Mouse (Mus musculus): ENCODE data around the gene Mfsd2a. TPM values are rescaled to one million over a fixed set of nuclear protein-coding genes. Genes with fewer than 3 reads are reported as not detected.

Gene Mfsd2a
- total RNA-seq, 2 experiments from 2014 or later: 0.59 to 0.90 TPM

- DNase-seq (ENCODE audit: low spot score in 2 of 2): no peak
These were observed 23.5 kb downstream of the Mfsd2a start for GRCm38 (mm10) chr4:122937489-122937888.

GRCm38 (mm10) chr4:122935466-122936099 is 25.4 kb downstream of the Mfsd2a start:
- DNase-seq (ENCODE audit: low spot score in 2 of 2): no peak

GRCm38 (mm10) chr4:122933857-122934256 is 27.1 kb downstream of the Mfsd2a start:
- no peak for DNase-seq (ENCODE audit: low spot score in 2 of 2)

GRCm38 (mm10) chr4:122933051-122933591 is 27.9 kb downstream of the Mfsd2a start:
- no peak for DNase-seq (ENCODE audit: low spot score in 2 of 2)

GRCm38 (mm10) chr4:122932239-122932978 is 28.6 kb downstream of the Mfsd2a start:
- DNase-seq (ENCODE audit: low spot score in 2 of 2): no peak

GRCm38 (mm10) chr4:122930939-122931590 is 29.9 kb downstream of the Mfsd2a start:
- no peak for DNase-seq (ENCODE audit: low spot score in 2 of 2)

- no peak for DNase-seq (ENCODE audit: low spot score in 2 of 2)
These were observed 37.3 kb downstream of the Mfsd2a start for GRCm38 (mm10) chr4:122923392-122924344.

GRCm38 (mm10) chr4:122922841-122923240 is 38.1 kb downstream of the Mfsd2a start:
- no peak for DNase-seq (ENCODE audit: low spot score in 2 of 2)

- no peak for DNase-seq (ENCODE audit: low spot score in 2 of 2)
These were observed 45.0 kb downstream of the Mfsd2a start for GRCm38 (mm10) chr4:122915985-122916384.

- no peak for DNase-seq (ENCODE audit: low spot score in 2 of 2)
These were observed 46.8 kb downstream of the Mfsd2a start for GRCm38 (mm10) chr4:122914186-122914585.

GRCm38 (mm10) chr4:122912613-122913012 is 48.4 kb downstream of the Mfsd2a start:
- DNase-seq (ENCODE audit: low spot score in 2 of 2): no peak

GRCm38 (mm10) chr4:122910577-122910976 is 50.4 kb downstream of the Mfsd2a start:
- no peak for DNase-seq (ENCODE audit: low spot score in 2 of 2)

GRCm38 (mm10) chr4:122909572-122910189 is 51.3 kb downstream of the Mfsd2a start:
- DNase-seq (ENCODE audit: low spot score in 2 of 2): no peak

GRCm38 (mm10) chr4:122905359-122905758 is 55.6 kb downstream of the Mfsd2a start:
- DNase-seq (ENCODE audit: low spot score in 2 of 2): no peak

GRCm38 (mm10) chr4:122903709-122904108 is 57.3 kb downstream of the Mfsd2a start:
- no peak for DNase-seq (ENCODE audit: low spot score in 2 of 2)

- no peak for DNase-seq (ENCODE audit: low spot score in 2 of 2)
These were observed 58.8 kb downstream of the Mfsd2a start for GRCm38 (mm10) chr4:122902156-122902555.

GRCm38 (mm10) chr4:122898313-122898712 is 62.7 kb downstream of the Mfsd2a start:
- no peak for DNase-seq (ENCODE audit: low spot score in 2 of 2)

GRCm38 (mm10) chr4:122897750-122898149 is 63.2 kb downstream of the Mfsd2a start:
- no peak for DNase-seq (ENCODE audit: low spot score in 2 of 2)
